Mouse (Mus musculus) retina, adult 2 months (tissue): Measurements from ENCODE around the gene Gsta3.
A peak's percentile ranks its signal among the peaks of the same experiment; 100 is the strongest.
"Not testable (repeated sequence)": the region's sequence is repeated elsewhere in the genome, so short reads cannot be mapped to it uniquely, and the experiment has no call there.

Source experiments
- DNase-seq: peaks from one replicate; pipeline ENCODE4 v3.0.0-alpha.2; 2012; ENCODE audit warnings: low read depth, low spot score

Gsta3 gene

GRCm38 (mm10) chr1:21239911-21240898, at the start of gene Gsta3:
TSS of gene Gsta3 (plus strand) at chr1:21240589.
- no peak for DNase-seq

- DNase-seq = no peak
Measured at GRCm38 (mm10) chr1:21206241-21206640, 34.1 kb upstream of the Gsta3 start.

- not testable (repeated sequence) for DNase-seq
Measured at GRCm38 (mm10) chr1:21213537-21213936, 26.9 kb upstream of the Gsta3 start.

GRCm38 (mm10) chr1:21213991-21214692, 26.2 kb upstream of the Gsta3 start:
- not testable (repeated sequence) for DNase-seq

GRCm38 (mm10) chr1:21218489-21218919, 21.9 kb upstream of the Gsta3 start, which contains the start of gene Tmem14a:
TSS of gene Tmem14a (plus strand) at chr1:21218575.
- peak; percentile 70 for DNase-seq

- no peak for DNase-seq
Measured at GRCm38 (mm10) chr1:21227756-21228395, 12.5 kb upstream of the Gsta3 start.

DNA sequence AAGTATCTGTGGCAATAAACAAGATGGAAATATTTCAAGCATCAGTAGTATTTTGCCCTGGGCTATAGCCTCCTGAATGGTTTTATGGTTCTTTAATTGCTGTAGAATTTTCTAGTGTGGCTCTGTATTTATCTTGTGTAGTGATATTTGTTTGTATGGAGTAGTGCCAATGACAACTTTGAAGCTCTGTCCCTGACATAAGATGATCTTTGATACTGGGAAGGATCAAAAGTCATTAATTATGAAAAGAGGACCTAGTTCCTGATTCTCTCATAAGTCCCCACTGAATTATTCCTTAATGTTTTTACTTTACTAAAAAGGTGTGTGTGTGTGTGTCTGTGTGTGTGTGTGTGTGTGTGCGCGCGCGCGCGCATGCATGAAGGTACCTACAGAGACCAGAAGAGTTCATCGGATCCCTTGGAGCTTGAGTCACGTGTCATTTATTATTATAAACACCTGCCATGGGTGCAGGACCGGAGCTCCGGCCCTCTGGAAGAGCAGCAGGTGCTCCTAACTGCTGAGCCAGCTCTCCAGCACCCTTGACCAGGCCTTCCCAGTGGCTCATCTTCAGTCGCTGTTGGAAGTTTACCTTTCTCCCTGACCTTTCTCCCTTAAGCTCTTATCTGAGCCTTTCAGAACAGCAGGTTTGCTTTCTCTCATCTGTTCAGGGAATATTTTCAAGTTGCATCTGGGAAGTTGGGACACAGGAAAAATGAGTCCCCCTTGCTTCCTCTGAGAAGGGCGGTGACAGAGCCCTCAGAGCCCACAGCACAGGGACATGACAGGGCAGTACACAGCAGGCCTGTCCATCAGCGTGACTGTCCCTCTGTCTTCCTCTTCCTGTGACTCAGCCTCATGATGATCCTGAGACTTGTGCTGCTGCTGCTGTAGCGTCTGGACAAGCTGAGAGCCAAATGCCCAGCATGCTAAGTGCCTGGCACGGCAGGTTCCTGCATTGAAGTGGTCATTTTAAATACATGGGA, 11.4 kb upstream of the Gsta3 start:
- not testable (repeated sequence) for DNase-seq

DNA sequence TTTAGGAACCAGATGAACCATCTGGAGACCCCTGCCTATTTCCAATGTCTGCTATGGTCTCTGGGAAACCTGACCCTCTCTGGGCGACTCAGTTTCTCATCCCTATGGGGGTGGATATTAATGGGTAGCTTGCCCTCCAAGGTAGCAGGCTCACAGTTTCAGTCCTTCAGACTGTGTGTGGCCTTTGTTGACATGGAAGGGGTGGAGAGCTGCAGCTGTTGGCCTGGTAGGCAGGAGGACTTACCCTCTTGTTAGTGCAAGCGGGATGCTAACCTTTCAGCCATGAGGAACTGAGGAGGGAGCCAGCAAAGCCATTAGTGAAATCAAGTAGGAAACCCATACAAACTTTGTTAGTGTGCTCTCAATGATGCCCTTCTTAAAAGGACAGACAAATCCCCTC, 10.0 kb upstream of the Gsta3 start:
- no peak for DNase-seq

DNA sequence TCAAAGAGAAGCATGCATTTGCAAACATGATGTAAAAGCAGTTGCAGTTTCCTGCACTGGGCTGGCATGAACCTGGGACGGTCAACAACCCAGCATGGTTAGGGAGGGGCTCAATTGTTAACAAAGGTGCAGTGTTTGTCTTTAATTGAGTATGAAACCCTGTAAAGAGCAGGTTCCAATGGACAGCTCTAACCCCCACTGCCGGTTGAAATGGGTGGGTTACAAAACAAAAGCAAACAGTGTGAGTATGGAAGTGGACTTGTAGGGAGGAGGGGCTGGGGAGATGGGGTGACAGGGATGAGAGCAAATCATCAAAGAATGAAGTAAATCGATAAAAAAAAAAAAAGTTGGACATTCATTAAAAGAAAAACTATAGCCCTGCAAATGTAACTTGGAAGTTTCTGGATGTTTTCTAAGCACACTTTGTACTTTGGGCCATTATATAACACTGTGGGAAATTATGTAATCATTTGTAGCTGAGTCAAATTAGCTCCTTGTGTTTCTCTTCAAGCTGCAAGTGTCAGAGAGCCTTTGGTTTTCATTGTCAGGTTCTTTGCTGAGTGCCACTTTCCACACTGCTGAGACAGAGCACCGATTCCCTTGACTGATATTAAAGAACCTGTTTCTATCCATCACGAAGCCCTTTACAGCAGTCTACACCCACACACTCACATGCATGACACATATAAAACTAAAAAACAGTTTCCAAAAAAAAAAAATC, 8.5 kb upstream of the Gsta3 start:
- no peak for DNase-seq

DNA sequence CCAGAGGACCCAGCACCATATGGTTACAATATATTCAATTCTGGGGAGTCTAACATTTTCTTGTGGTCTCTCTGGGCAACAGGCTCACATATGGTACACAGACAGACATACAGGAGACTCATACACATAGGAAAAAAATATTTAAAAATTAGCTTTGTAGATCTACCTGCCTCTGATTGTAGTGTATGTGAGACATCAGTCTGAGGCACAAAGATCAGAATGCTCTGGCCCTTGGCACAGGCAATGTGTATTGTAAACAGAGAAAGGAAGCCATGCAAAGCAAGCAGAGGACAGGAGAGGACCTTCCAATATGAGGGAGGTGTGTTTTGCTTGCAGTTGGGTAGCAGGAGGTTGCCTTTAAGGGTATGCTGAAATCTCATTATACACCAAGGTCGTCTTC, 7.9 kb upstream of the Gsta3 start:
- no peak for DNase-seq

DNA sequence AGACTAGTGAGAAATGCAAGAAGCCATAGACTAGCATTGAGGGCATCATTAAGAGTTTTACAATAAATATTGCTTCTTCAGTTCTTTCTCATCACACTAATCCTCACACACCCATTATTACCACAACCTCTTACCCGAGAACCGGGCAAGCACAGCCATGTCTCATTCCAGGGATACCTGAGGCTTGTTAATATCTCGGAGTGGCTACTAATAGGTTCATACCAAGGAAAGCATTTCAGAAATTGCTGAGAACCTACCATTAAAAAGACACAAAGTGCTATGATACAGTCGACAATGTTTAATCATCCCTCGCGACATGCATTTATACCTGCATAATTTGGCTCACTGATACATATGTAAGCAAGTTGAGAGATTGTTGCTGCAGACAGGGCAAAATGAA, 5.0 kb upstream of the Gsta3 start:
- no peak for DNase-seq

- no peak for DNase-seq
Measured at GRCm38 (mm10) chr1:21241096-21241495, 707 bp downstream of the Gsta3 start.

- DNase-seq = no peak
Measured at GRCm38 (mm10) chr1:21244290-21244960, 4.0 kb downstream of the Gsta3 start.

DNA sequence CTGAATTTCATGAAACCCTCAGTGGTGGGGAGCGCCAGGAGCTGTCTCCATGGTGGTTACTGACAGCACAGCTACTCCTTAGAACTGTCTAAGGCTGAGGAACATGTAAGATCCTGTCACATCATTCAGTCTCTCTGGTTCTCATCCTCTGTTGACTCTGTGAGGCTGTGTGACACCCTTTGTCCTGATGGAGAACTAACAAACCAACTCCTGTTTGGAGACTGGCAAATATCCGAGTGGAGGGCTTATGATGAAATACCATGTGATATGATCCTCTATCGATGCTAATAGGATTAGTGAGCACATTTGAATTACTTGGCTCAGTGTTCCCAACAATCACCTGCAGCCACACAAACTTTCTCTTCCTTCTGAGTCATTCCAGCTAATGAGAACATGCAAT, 5.7 kb downstream of the Gsta3 start:
- DNase-seq = no peak

DNA sequence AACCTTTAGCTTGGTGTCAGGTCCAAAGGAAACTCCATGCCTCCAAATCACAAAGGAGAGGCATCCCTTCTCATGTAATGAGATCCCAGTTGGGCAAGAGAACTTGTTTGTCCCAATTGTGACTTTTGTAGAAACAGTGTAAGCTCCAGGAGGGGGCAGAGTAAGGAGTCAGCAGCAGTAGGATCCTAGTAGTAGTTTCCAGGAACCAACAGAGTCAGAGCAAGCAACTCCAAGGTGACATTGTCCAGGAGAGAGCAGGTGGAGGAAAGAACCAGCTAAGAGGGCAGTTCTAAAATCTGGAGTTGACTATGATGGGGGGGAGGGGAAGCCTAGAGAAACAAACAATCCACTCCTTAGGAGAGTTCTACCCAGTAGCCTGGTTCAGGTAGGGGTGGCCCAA, 7.5 kb downstream of the Gsta3 start:
- no peak for DNase-seq

DNA sequence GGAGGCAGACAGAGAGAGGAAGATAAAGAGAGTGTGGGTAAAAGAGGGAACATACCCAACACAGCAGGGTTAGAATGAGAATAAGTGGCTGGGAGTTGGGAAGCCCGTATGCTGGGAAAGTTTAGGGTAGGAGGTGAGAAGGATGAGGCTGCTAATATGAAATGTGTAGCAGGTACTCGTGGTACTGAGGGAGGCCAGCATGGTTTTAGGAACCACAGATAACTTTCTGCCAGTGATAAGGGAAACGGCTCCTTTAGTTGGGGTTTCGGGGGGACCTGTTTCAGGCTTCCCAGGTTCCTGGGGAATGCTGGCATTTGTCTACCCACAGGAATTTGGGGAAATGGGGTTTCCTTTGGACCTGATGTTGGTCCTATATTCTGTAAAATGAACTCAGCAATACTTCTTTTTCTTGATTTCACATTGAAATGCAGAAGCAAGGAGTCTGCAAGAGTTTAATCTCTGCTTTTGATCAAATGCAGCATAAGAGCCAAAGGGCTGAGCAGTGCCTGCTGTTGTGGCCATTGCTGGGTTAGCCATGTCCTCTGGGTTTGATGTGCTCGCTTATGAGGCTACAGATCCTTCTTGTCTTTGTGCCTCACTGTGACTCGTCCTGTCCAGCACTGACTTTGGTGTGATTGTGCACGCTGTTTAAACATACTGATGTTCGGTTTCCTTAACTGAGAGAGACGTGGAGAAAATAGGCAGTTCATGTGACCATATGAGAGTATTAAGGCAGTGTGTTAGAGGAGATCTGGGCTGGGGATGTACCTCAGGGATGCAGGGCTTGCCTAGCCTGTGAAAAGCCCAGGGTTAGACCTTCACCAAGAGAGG, 8.4 kb downstream of the Gsta3 start:
- DNase-seq = no peak

DNA sequence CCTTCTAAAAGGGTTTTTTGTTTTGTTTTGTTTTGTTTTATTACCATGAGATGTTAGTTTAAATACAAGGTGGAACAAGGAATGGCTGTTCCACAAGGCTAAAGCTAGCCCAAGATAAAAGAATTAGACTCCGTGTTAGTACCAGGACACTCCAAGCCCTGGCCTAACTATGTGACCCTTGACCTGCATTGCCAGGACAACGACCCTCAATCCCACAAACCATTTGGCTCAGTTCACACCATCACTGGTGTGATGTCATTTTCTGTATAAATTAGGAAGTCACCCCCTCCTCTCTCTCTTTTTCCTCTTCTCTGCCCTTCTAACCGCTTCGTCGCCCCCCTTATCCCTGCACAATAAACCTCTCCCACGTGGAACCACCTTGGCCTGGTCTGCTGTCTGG, 11.3 kb downstream of the Gsta3 start:
- DNase-seq = no peak

- DNase-seq = no peak
Measured at GRCm38 (mm10) chr1:21252566-21253302, 12.3 kb downstream of the Gsta3 start.
